Mouse (Mus musculus) kidney, adult 2 months (tissue): Measurements from ENCODE around the gene Krtap1-4. TPM values are rescaled to one million over a fixed set of nuclear protein-coding genes. Genes with fewer than 3 reads are reported as not detected.

ENCODE experiments used
- DNase-seq: peaks from one replicate; pipeline ENCODE4 v3.0.0; 2021
- H3K27ac ChIP-seq: fragments of 200-500 bp; 2 replicates; pipeline ENCODE4 v1.5.1; 2012; ENCODE audit warnings: low read depth, low read length, control low read depth, inconsistent platforms; ENCODE audit not compliant: insufficient read depth
- H3K27me3 ChIP-seq: fragments of 200-500 bp; replicated peaks from 2 replicates; pipeline ENCODE4 v1.6.1; 2012; ENCODE audit warnings: mild to moderate bottlenecking, moderate library complexity, low read length, inconsistent platforms; ENCODE audit not compliant: control insufficient read depth, insufficient read depth
- H3K36me3 ChIP-seq: fragments of 200-500 bp; 2 replicates; pipeline ENCODE4 v1.6.1; 2012; ENCODE audit warnings: mild to moderate bottlenecking, moderate library complexity, low read length, inconsistent platforms; ENCODE audit not compliant: control insufficient read depth, insufficient read depth
- H3K4me1 ChIP-seq: fragments of 200-500 bp; 2 replicates; pipeline ENCODE4 v1.6.1; 2011; ENCODE audit warnings: low read length; ENCODE audit not compliant: control insufficient read depth, insufficient read depth
- H3K4me3 ChIP-seq: fragments of 200-500 bp; 2 replicates; pipeline ENCODE4 v1.5.1; 2011; ENCODE audit warnings: mild to moderate bottlenecking, low read depth, low read length, control low read depth; ENCODE audit not compliant: insufficient read depth
- CTCF ChIP-seq: fragments of 200-500 bp; conservative IDR thresholded peaks from 2 replicates; pipeline ENCODE4 v1.5.1; 2011; ENCODE audit warnings: low read depth, mild to moderate bottlenecking, control low read depth, low read length, moderate library complexity, mixed read lengths; ENCODE audit not compliant: insufficient read depth, insufficient read length
- POLR2A ChIP-seq: fragments of 200-500 bp; IDR thresholded peaks from one replicate; pipeline ENCODE4 v1.6.1; 2011; ENCODE audit warnings: low read depth, low read length, control low read depth
- WGBS: fragments of 180-500 bp; shearing (Covaris S2); methylation state at CpG from one replicate; pipeline ENCODE4 v1.1.7; 2018; 5-methylcytosine and 5-hydroxymethylcytosine counted together
- polyA plus RNA-seq: library from polyadenylated mRNA; depleted of rRNA; stranded (reverse); fragments of >200 nt; gene quantifications from 2 replicates; pipeline ENCODE4 v1.2.3, GENCODE M21; 2012

Gene Krtap1-4
- polyA plus RNA-seq, 1 experiment, result not detected

GRCm38 (mm10) chr11:99566530-99566929, 16.9 kb downstream of the Krtap1-4 start, which contains the start of gene Krtap3-1:
Gene Krtap3-1, minus strand, starts transcription at chr11:99566630.
- H3K4me3 ChIP-seq, result no peak within 1 kb of the TSS
- H3K4me1 ChIP-seq, result no peaks in the 10 kb centered on the region
- 75% methylated on average over 7 of the region's 7 CpGs for WGBS
- no peaks in the 10 kb centered on the region for H3K36me3 ChIP-seq
- TF ChIP-seq CTCF (no peak), POLR2A (no peak)
- no peak for DNase-seq
- H3K27ac ChIP-seq, result no peak within 1 kb of the TSS
- H3K27me3 ChIP-seq, result no peaks in the 10 kb centered on the region; the same call in 1 of the 2 replicates

GRCm38 (mm10) chr11:99562580-99562979, 20.9 kb downstream of the Krtap1-4 start:
- no peak overlapping the region for H3K27ac ChIP-seq
- H3K36me3 ChIP-seq, result no peaks in the 10 kb centered on the region
- TF ChIP-seq CTCF (no peak), POLR2A (no peak)
- 63% methylated on average over 6 of the region's 6 CpGs for WGBS
- no peak for DNase-seq
- no peaks in the 10 kb centered on the region for H3K4me1 ChIP-seq
- H3K4me3 ChIP-seq, result no peak overlapping the region
- H3K27me3 ChIP-seq, result no peaks in the 10 kb centered on the region; the same call in 1 of the 2 replicates

GRCm38 (mm10) chr11:99559366-99559765, 24.1 kb downstream of the Krtap1-4 start, which contains the start of gene Gm11939:
Gene Gm11939, minus strand, starts transcription at chr11:99559466.
- 91% methylated on average over 9 of the region's 9 CpGs for WGBS

GRCm38 (mm10) chr11:99557976-99558745, 25.3 kb downstream of the Krtap1-4 start:
- Histone ChIP-seq H3K27me3 (no peaks in the 10 kb centered on the region), H3K4me1 (no peaks in the 10 kb centered on the region), H3K4me3 (no peak overlapping the region), H3K27ac (no peak overlapping the region), H3K36me3 (no peaks in the 10 kb centered on the region)
- TF ChIP-seq CTCF (no peak), POLR2A (no peak)
- 40% methylated on average over 3 of the region's 3 CpGs for WGBS
- no peak for DNase-seq

More at GRCm38 (mm10) chr11:99559366-99559765, 24.1 kb downstream of the Krtap1-4 start, which contains the start of gene Gm11939:
- H3K27me3 ChIP-seq, result no peaks in the 10 kb centered on the region; the same call in 1 of the 2 replicates
- no peak for TF ChIP-seq CTCF
- no peak within 1 kb of the TSS for H3K4me3 ChIP-seq
- H3K27ac ChIP-seq, result no peak within 1 kb of the TSS
- H3K4me1 ChIP-seq, result no peaks in the 10 kb centered on the region
- no peaks in the 10 kb centered on the region for H3K36me3 ChIP-seq
- DNase-seq, result no peak

- no peak for DNase-seq
- WGBS, result 92% methylated on average over 2 of the region's 2 CpGs
- Histone ChIP-seq H3K4me1 (no peaks in the 10 kb centered on the region), H3K27me3 (no peaks in the 10 kb centered on the region), H3K4me3 (no peak within 1 kb of the TSS), H3K27ac (peak within 1 kb of the TSS; percentile 5; the same call in 1 of the 2 replicates), H3K36me3 (no peaks in the 10 kb centered on the region)
- TF ChIP-seq CTCF (no peak), POLR2A (no peak)
These were observed 26.7 kb downstream of the Krtap1-4 start, which contains the start of gene Krtap3-2 for GRCm38 (mm10) chr11:99556753-99557152. Gene Krtap3-2, minus strand, starts transcription at chr11:99556853.

GRCm38 (mm10) chr11:99556195-99556594, 27.3 kb downstream of the Krtap1-4 start:
- TF ChIP-seq POLR2A, result no peak
- no peak for TF ChIP-seq CTCF
- Histone ChIP-seq H3K4me1 (no peaks in the 10 kb centered on the region), H3K4me3 (no peak overlapping the region), H3K36me3 (no peaks in the 10 kb centered on the region), H3K27ac (no peak overlapping the region), H3K27me3 (no peaks in the 10 kb centered on the region)
- 95% methylated on average over 2 of the region's 2 CpGs for WGBS
- no peak for DNase-seq

- Histone ChIP-seq H3K4me3 (no peak within 1 kb of the TSS), H3K27me3 (no peaks in the 10 kb centered on the region), H3K4me1 (no peaks in the 10 kb centered on the region), H3K27ac (no peak within 1 kb of the TSS), H3K36me3 (no peaks in the 10 kb centered on the region)
- DNase-seq, result no peak
- WGBS, result 57% methylated on average over 4 of the region's 4 CpGs
- TF ChIP-seq POLR2A, result no peak
These were observed 32.7 kb downstream of the Krtap1-4 start, which contains the start of gene Krtap3-3 for GRCm38 (mm10) chr11:99550765-99551164. Gene Krtap3-3, minus strand, starts transcription at chr11:99550865.
